Mouse (Mus musculus) ES-Bruce4 (cell line): ENCODE measurements at regions not wholly inside any gene's neighbourhood (a gene's known extent, or its start where the extent isn't known, plus 50 kb on each side); places are given as distances from the start of the nearest gene placed in this dataset.

ENCODE experiments used
- H3K27ac ChIP-seq: 2 replicates; pipeline ENCODE4 v1.5.1; 2012; ENCODE audit warnings: low read length, inconsistent platforms; ENCODE audit not compliant: insufficient read depth
- H3K27me3 ChIP-seq: 2 replicates; pipeline ENCODE4 v1.6.1; 2012; ENCODE audit warnings: mild to moderate bottlenecking, low read length, inconsistent platforms; ENCODE audit not compliant: control insufficient read depth, poor library complexity, insufficient read depth, severe bottlenecking
- H3K36me3 ChIP-seq: 2 replicates; pipeline ENCODE4 v1.6.1; 2012; ENCODE audit warnings: inconsistent platforms, mild to moderate bottlenecking, low read length, moderate library complexity; ENCODE audit not compliant: control insufficient read depth, poor library complexity, insufficient read depth, severe bottlenecking
- H3K4me1 ChIP-seq: one replicate; pipeline ENCODE4 v1.8.1; 2011; ENCODE audit warnings: low read length; ENCODE audit not compliant: control insufficient read depth, insufficient read depth
- H3K4me3 ChIP-seq: 2 replicates; pipeline ENCODE4 v1.5.1; 2011; ENCODE audit warnings: low read depth, mild to moderate bottlenecking, low read length
- H3K9ac ChIP-seq: 2 replicates; pipeline ENCODE4 v1.6.1; 2012; ENCODE audit warnings: low read depth, mild to moderate bottlenecking, inconsistent platforms; ENCODE audit not compliant: poor library complexity, severe bottlenecking
- H3K9me3 ChIP-seq: replicated peaks from 2 replicates; pipeline ENCODE4 v1.6.1; 2012; ENCODE audit warnings: mild to moderate bottlenecking, low read length, inconsistent platforms; ENCODE audit not compliant: control insufficient read depth, poor library complexity, insufficient read depth, severe bottlenecking
- CTCF ChIP-seq: IDR thresholded peaks from one replicate; pipeline ENCODE4 v1.8.1; 2011; ENCODE audit warnings: low read depth, low read length
- EP300 ChIP-seq: IDR thresholded peaks from 2 replicates; pipeline ENCODE4 v1.6.1; 2011; ENCODE audit warnings: low read depth, low read length; ENCODE audit not compliant: insufficient read depth
- POLR2A ChIP-seq: IDR thresholded peaks from one replicate; pipeline ENCODE4 v1.8.1; 2011; ENCODE audit warnings: low read length; ENCODE audit not compliant: insufficient read depth

GRCm38 (mm10) chr12:52409221-52409620, 94.6 kb upstream of the Arhgap5 start:
- no peak overlapping the region for H3K27ac ChIP-seq
- TF ChIP-seq POLR2A, result no peak
- no peak for TF ChIP-seq EP300
- TF ChIP-seq CTCF, result no peak
- no peaks in the 10 kb centered on the region; the same call in 1 of the 2 replicates for H3K27me3 ChIP-seq
- no peaks in the 10 kb centered on the region; the same call in 1 of the 2 replicates for H3K36me3 ChIP-seq
- H3K4me1 ChIP-seq, result no peaks in the 10 kb centered on the region
- no peak overlapping the region for H3K9ac ChIP-seq
- no peaks in the 10 kb centered on the region for H3K9me3 ChIP-seq
- H3K4me3 ChIP-seq, result no peak overlapping the region

DNA sequence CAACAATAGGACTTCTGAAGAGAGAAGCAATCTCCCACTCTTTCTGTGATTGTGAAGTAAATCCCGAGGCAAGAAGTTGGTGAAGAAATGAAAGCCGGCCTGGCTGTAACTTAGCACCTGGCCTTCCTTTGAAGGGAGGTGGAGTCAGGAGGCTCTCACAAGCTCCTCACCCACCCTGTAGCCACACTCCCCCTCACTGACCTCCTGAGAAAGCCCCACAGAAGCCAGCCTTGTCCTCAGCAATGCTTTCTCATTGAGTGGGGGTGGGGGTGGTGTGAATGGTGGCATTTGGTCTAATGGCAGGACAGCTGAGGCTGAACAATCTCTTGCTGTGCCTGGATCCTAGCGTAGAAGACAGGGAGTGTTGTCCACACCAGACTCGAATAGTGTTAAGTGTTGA, 91.6 kb upstream of the Arhgap5 start:
- peaks cover 9% of the 10 kb centered on the region for H3K9me3 ChIP-seq
- no peak for TF ChIP-seq POLR2A
- TF ChIP-seq EP300, result no peak
- no peak for TF ChIP-seq CTCF
- H3K4me1 ChIP-seq, result no peaks in the 10 kb centered on the region
- no peaks in the 10 kb centered on the region; the same call in 1 of the 2 replicates for H3K27me3 ChIP-seq
- no peak overlapping the region for H3K9ac ChIP-seq
- no peak overlapping the region for H3K4me3 ChIP-seq
- no peaks in the 10 kb centered on the region for H3K36me3 ChIP-seq
- no peak overlapping the region for H3K27ac ChIP-seq

DNA sequence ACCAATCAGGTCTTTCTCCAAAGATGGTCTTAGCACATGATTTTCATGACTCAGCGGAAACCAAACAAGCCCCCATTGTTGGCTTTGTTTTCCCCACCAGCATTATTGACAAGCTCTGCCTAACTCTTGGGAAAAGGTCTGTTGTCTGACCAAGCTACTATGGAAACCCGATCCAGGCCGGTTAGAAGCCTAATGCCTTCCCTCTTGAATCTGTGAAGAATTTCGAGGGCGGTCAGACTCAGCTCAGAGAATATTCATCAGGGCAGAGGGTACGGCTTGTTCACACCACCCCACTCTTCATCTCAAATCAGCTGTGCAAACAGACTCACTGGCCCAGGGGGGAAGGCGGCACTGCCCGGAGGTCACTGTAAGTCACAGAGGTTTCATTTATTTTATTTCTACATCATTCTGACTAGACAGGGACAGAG, 90.7 kb upstream of the Arhgap5 start:
- Histone ChIP-seq H3K9me3 (peaks cover 9% of the 10 kb centered on the region), H3K36me3 (no peaks in the 10 kb centered on the region), H3K27ac (no peak overlapping the region), H3K27me3 (no peaks in the 10 kb centered on the region), H3K4me3 (no peak overlapping the region), H3K9ac (no peak overlapping the region), H3K4me1 (no peaks in the 10 kb centered on the region)
- TF ChIP-seq CTCF, result no peak
- no peak for TF ChIP-seq POLR2A

- H3K9me3 ChIP-seq, result no peaks in the 10 kb centered on the region
- no peak overlapping the region for H3K9ac ChIP-seq
- no peaks in the 10 kb centered on the region for H3K4me1 ChIP-seq
- H3K27me3 ChIP-seq, result no peaks in the 10 kb centered on the region
- H3K4me3 ChIP-seq, result no peak overlapping the region
- TF ChIP-seq POLR2A, result no peak
- TF ChIP-seq CTCF, result no peak
- TF ChIP-seq EP300, result no peak
- no peaks in the 10 kb centered on the region for H3K36me3 ChIP-seq
- no peak overlapping the region for H3K27ac ChIP-seq
These were observed 81.0 kb upstream of the Arhgap5 start for GRCm38 (mm10) chr12:52422729-52423128.

DNA sequence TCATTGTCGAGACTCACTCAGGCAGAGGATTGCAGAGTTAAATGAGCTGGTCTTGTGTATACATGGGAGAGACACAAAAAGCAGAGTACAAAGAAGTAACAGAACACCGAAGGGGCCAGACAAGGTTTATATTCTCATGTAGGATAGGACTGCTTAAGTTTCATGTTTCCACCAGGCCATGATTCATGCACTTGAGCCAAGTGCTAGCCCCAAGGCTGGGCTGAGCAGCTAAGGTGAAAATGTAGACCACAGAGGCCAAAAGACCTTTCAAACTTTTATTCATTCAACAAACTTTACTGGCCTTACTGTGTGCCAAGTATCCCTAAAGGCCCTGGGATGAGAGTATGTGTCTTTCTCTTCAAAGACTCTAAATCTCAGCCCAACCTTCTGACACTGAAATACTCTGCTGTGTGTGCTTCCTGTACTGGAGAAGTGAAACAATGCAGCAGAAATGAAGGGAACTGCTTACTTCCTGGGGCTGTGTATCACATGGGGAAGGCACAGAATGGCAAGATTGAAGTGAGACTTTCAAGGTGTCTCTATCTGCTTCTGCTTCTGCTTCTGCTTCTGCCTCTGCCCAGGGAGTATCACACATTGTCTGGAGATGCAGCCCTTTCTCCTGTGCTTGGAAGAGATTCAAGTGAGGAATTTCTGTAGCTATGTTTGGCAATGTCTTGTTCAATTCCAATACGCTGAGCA, 79.3 kb upstream of the Arhgap5 start:
- Histone ChIP-seq H3K4me1 (no peaks in the 10 kb centered on the region), H3K36me3 (no peaks in the 10 kb centered on the region), H3K9me3 (no peaks in the 10 kb centered on the region), H3K27ac (no peak overlapping the region), H3K27me3 (no peaks in the 10 kb centered on the region), H3K9ac (no peak overlapping the region), H3K4me3 (no peak overlapping the region)
- TF ChIP-seq EP300, result no peak
- TF ChIP-seq CTCF, result no peak
- no peak for TF ChIP-seq POLR2A

- Histone ChIP-seq H3K9me3 (no peaks in the 10 kb centered on the region), H3K9ac (no peak overlapping the region), H3K4me1 (no peaks in the 10 kb centered on the region), H3K27me3 (no peaks in the 10 kb centered on the region), H3K4me3 (no peak overlapping the region), H3K27ac (no peak overlapping the region), H3K36me3 (no peaks in the 10 kb centered on the region)
- TF ChIP-seq CTCF, result no peak
- no peak for TF ChIP-seq EP300
- TF ChIP-seq POLR2A, result no peak
These were observed 73.8 kb upstream of the Arhgap5 start for GRCm38 (mm10) chr12:52429935-52430334.
